Mouse (Mus musculus) gastrocnemius, postnatal 4 days (tissue): Measurements from ENCODE around the gene Poldip2. TPM values are rescaled to one million over a fixed set of nuclear protein-coding genes. Genes with fewer than 3 reads are reported as not detected.
A peak's percentile ranks its signal among the peaks of the same experiment; 100 is the strongest.

ENCODE experiments used
- DNase-seq, 2 experiments: peaks; one replicate each; pipeline ENCODE4 v3.0.0; 2021 to 2022; ENCODE audit warnings: low spot score in 2 of 2, mixed read lengths in 2 of 2
- total RNA-seq, 2 experiments: library from RNA; stranded (reverse); gene quantifications; 2 replicates each; pipeline ENCODE4 v1.2.3; 2021

Poldip2 gene
- total RNA-seq, 2 experiments from 2014 or later, result 96.8 to 114 TPM

GRCm38 (mm10) chr11:78536690-78537084, 24.7 kb downstream of the Poldip2 start:
- DNase-seq, result no peak

GRCm38 (mm10) chr11:78540358-78540757, 28.4 kb downstream of the Poldip2 start:
- no peak for DNase-seq

- DNase-seq, result no peak
Observed at GRCm38 (mm10) chr11:78544449-78545111, 32.6 kb downstream of the Poldip2 start.

- no peak for DNase-seq
Observed at GRCm38 (mm10) chr11:78545181-78545580, 33.2 kb downstream of the Poldip2 start.

- DNase-seq, result no peak
Observed at GRCm38 (mm10) chr11:78547718-78548460, 35.9 kb downstream of the Poldip2 start.

- DNase-seq, result no peak
Observed at GRCm38 (mm10) chr11:78549491-78549987, 37.5 kb downstream of the Poldip2 start.

GRCm38 (mm10) chr11:78550168-78551058, 38.4 kb downstream of the Poldip2 start, which contains the start of gene Tmem97:
TSS of gene Tmem97 (minus strand) at chr11:78550777.
- DNase-seq, result peak; percentile 82 to 94

GRCm38 (mm10) chr11:78551059-78551398, 39.0 kb downstream of the Poldip2 start:
- DNase-seq, result no peak

- DNase-seq, result no peak
Observed at GRCm38 (mm10) chr11:78555623-78556022, 43.6 kb downstream of the Poldip2 start.

- no peak for DNase-seq
Observed at GRCm38 (mm10) chr11:78556070-78556469, 44.1 kb downstream of the Poldip2 start.

- DNase-seq, result no peak
Observed at GRCm38 (mm10) chr11:78557241-78557640, 45.2 kb downstream of the Poldip2 start.

- DNase-seq, result peak in 1 of 2 experiments; percentile 54
Observed at GRCm38 (mm10) chr11:78560447-78560846, 48.5 kb downstream of the Poldip2 start.

- DNase-seq, result no peak
Observed at GRCm38 (mm10) chr11:78566775-78567174, 54.8 kb downstream of the Poldip2 start.

- DNase-seq, result no peak
Observed at GRCm38 (mm10) chr11:78567614-78568013, 55.6 kb downstream of the Poldip2 start.

- DNase-seq, result no peak
Observed at GRCm38 (mm10) chr11:78568827-78569226, 56.8 kb downstream of the Poldip2 start.

GRCm38 (mm10) chr11:78569806-78570205, 57.8 kb downstream of the Poldip2 start:
- DNase-seq, result no peak

GRCm38 (mm10) chr11:78571441-78571840, 59.4 kb downstream of the Poldip2 start:
- no peak for DNase-seq

GRCm38 (mm10) chr11:78571854-78572253, 59.9 kb downstream of the Poldip2 start:
- DNase-seq, result no peak
